Mouse (Mus musculus) layer of hippocampus, postnatal 25 days (tissue): ENCODE results near the gene Dusp28. TPM values are rescaled to one million over a fixed set of nuclear protein-coding genes. Genes with fewer than 3 reads are reported as not detected.

Experiments used
- DNase-seq, 2 experiments: peaks; one replicate each; pipeline ENCODE4 v3.0.0; 2022; ENCODE audit warnings: mixed read lengths in 2 of 2, low spot score in 1 of 2; ENCODE audit errors: extremely low spot score in 1 of 2
- total RNA-seq, 2 experiments: library from RNA; stranded (reverse); gene quantifications; 2 replicates each; pipeline ENCODE4 v1.2.3; 2021

Gene Dusp28
- total RNA-seq: 10 to 100 TPM; 12.8 to 13.0 TPM

- peak; percentile 65 to 70 for DNase-seq
Observed at GRCm38 (mm10) chr1:92906779-92907631, at the start of gene Dusp28. Gene Dusp28 (plus strand): TSS chr1:92906981.

GRCm38 (mm10) chr1:92861503-92861902 is 45.3 kb upstream of the Dusp28 start:
- DNase-seq: no peak

- no peak for DNase-seq
Observed at GRCm38 (mm10) chr1:92863268-92863667, 43.5 kb upstream of the Dusp28 start.

- no peak for DNase-seq
Observed at GRCm38 (mm10) chr1:92866170-92866569, 40.6 kb upstream of the Dusp28 start.

GRCm38 (mm10) chr1:92869985-92870384 is 36.8 kb upstream of the Dusp28 start:
- no peak for DNase-seq

GRCm38 (mm10) chr1:92872666-92873065 is 34.1 kb upstream of the Dusp28 start:
- no peak for DNase-seq

- no peak for DNase-seq
Observed at GRCm38 (mm10) chr1:92874011-92874410, 32.8 kb upstream of the Dusp28 start.

- no peak for DNase-seq
Observed at GRCm38 (mm10) chr1:92875360-92876111, 31.2 kb upstream of the Dusp28 start.

GRCm38 (mm10) chr1:92877431-92877978 is 29.3 kb upstream of the Dusp28 start:
- DNase-seq: no peak

- no peak for DNase-seq
Observed at GRCm38 (mm10) chr1:92878066-92878741, 28.6 kb upstream of the Dusp28 start.

GRCm38 (mm10) chr1:92879266-92879665 is 27.5 kb upstream of the Dusp28 start:
- peak in 1 of 2 experiments; percentile 37 for DNase-seq

- DNase-seq: no peak
Observed at GRCm38 (mm10) chr1:92880101-92880500, 26.7 kb upstream of the Dusp28 start.

- no peak for DNase-seq
Observed at GRCm38 (mm10) chr1:92881982-92882381, 24.8 kb upstream of the Dusp28 start.

GRCm38 (mm10) chr1:92888901-92889655 is 17.7 kb upstream of the Dusp28 start:
- DNase-seq: no peak

GRCm38 (mm10) chr1:92892791-92893190 is 14.0 kb upstream of the Dusp28 start:
- DNase-seq: no peak

GRCm38 (mm10) chr1:92893896-92894295 is 12.9 kb upstream of the Dusp28 start:
- no peak for DNase-seq

- DNase-seq: peak; percentile 61 to 76
Observed at GRCm38 (mm10) chr1:92895089-92895488, 11.7 kb upstream of the Dusp28 start.

- DNase-seq: peak; percentile 37 to 51
Observed at GRCm38 (mm10) chr1:92902786-92903185, 4.0 kb upstream of the Dusp28 start, which contains the start of gene Ankmy1. Gene Ankmy1 (minus strand): TSS chr1:92902906.

- DNase-seq: no peak
Observed at GRCm38 (mm10) chr1:92903627-92904026, 3.2 kb upstream of the Dusp28 start.
